Mouse (Mus musculus): ENCODE measurements around the gene Kctd10.

DNA sequence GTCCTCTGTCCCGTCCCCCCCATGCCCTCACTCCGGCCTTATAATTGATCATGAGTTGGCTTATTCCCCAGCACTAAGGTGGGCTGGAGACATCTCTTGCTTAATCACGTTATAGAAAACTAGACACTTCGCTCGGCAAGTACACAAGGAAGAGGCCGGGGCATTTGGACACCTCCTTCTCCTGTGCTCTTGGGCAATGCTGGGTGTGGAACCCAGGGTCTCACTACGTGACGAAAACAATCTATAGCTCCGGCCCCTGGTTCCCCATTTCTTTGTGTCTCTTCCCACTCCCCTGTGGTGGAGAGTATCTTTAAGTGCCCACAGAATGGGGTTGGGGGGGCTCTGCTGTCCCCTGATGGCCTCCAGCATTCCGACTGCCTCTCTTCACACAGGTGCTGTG, 33.3 kb downstream of the Kctd10 start:
- TF ChIP-seq CTCF (IDR thresholded peaks at IDR 0.05) (no peak), EP300 (IDR thresholded peaks at IDR 0.05) (no peak)

All from lung, postnatal 0 days (tissue).